Comparison of ENCODE assay signal across 10 mouse cellular contexts in genomic region chr11:107275902-107276301, GRCm38 (mm10).
A peak's percentile ranks its signal among the peaks of the same experiment; 100 is the strongest.
DNase-seq lines count a peak whose midpoint lies in the region; ATAC-seq and TF ChIP-seq lines count a peak whose summit lies in the region.
"Had no signal": no experiment of that assay in that cellular context is flagged by ENCODE, and none has a peak within 500 bp of the region (broad histone marks: within the 10 kb centered on the region; RNA-seq: fewer than 3 reads in every experiment).

No protein-coding gene starts in this region.

- TF ChIP-seq CTCF in lung, embryonic 14.5 days (IDR thresholded peaks at IDR 0.05; ENCODE audit: low read depth), result peak; percentile 78
- TF ChIP-seq CTCF in small intestine, adult 2 months (IDR thresholded peaks at IDR 0.05; ENCODE audit: extremely low read depth, insufficient read length, insufficient replicate concordance, low read depth, low read length), result peak; percentile 63; the same call in 1 of the 2 replicates

- intact Hi-C loops in gastrocnemius, postnatal 14 days (cut with DNase I; ENCODE audit: low total_unique reads), result loop anchor here (5.0 to 10.0 kb wide), 3 partner anchors 41 to 196 kb away; partner anchors contain the start of gene Pitpnc1

- H3K4me2 ChIP-seq in forebrain, embryonic 11.5 days (ENCODE audit: low read depth, low read length, severe bottlenecking), result no peak overlapping the region
- H3K4me2 ChIP-seq in forebrain, embryonic 16.5 days (ENCODE audit: low read length), result no peak overlapping the region
- H3K4me2 ChIP-seq in lung, embryonic 14.5 days, result no peak overlapping the region
- H3K4me2 ChIP-seq: heart, embryonic 15.5 days; neural tube, embryonic 13.5 days had no signal

- H3K27me3 ChIP-seq in forebrain, embryonic 11.5 days (ENCODE audit: control insufficient read depth, insufficient read depth, low read length), result no peaks in the 10 kb centered on the region
- H3K27me3 ChIP-seq in forebrain, embryonic 16.5 days (replicated peaks; ENCODE audit: control insufficient read depth, insufficient read depth, low read length), result no peaks in the 10 kb centered on the region
- no peaks in the 10 kb centered on the region for H3K27me3 ChIP-seq in lung, embryonic 14.5 days (ENCODE audit: insufficient read depth, low read length)
- no peaks in the 10 kb centered on the region; the same call in 1 of the 2 replicates for H3K27me3 ChIP-seq in small intestine, adult 2 months (ENCODE audit: control insufficient read depth, insufficient read depth, low read length)
- H3K27me3 ChIP-seq: heart, embryonic 15.5 days; neural tube, embryonic 13.5 days had no signal

- 35% methylated on average over 6 of the region's 6 CpGs for WGBS in forebrain, embryonic 11.5 days
- WGBS in forebrain, embryonic 16.5 days, result 30% methylated on average over 6 of the region's 6 CpGs
- WGBS in lung, embryonic 14.5 days, result 24% methylated on average over 6 of the region's 6 CpGs
- 29% methylated on average over 6 of the region's 6 CpGs for WGBS in small intestine, adult 2 months

- no peak overlapping the region for H3K4me3 ChIP-seq in forebrain, embryonic 11.5 days (ENCODE audit: low read depth, low read length)
- H3K4me3 ChIP-seq in forebrain, embryonic 16.5 days (replicated peaks; ENCODE audit: low read length), result no peak overlapping the region
- H3K4me3 ChIP-seq in lung, embryonic 14.5 days (ENCODE audit: low read depth, low read length), result no peak overlapping the region
- no peak overlapping the region for H3K4me3 ChIP-seq in small intestine, adult 2 months (ENCODE audit: low read depth, low read length)
- H3K4me3 ChIP-seq: heart, embryonic 15.5 days; neural tube, embryonic 13.5 days had no signal

- no peak for TF ChIP-seq POLR2A in small intestine, adult 2 months (IDR thresholded peaks at IDR 0.05; ENCODE audit: low read depth, low read length)

- H3K27ac ChIP-seq in forebrain, embryonic 11.5 days (ENCODE audit: low read depth, low read length), result no peak overlapping the region
- H3K27ac ChIP-seq in forebrain, embryonic 16.5 days (ENCODE audit: low read length), result no peak overlapping the region
- no peak overlapping the region for H3K27ac ChIP-seq in lung, embryonic 14.5 days (ENCODE audit: low read depth)
- no peak overlapping the region for H3K27ac ChIP-seq in small intestine, adult 2 months (ENCODE audit: insufficient read depth, low read depth, low read length)
- H3K27ac ChIP-seq: heart, embryonic 15.5 days had no signal

- DNase-seq in forebrain, embryonic 11.5 days (ENCODE audit: low spot score), result peak; percentile 61
- peak; percentile 62 for DNase-seq in NIH3T3 (ENCODE audit: low read depth)
- DNase-seq in cerebellum, postnatal 10 days, result peak; percentile 83
- DNase-seq in gastrocnemius, postnatal 14 days, result peak; percentile 31
- peak; percentile 77 to 78 for DNase-seq in kidney, adult 8-10 months
- DNase-seq in lung, embryonic 14.5 days, result peak; percentile 75

- 0 out of 2 replicates have a peak, but pooled peaks have one; percentile 51 for ATAC-seq in forebrain, embryonic 11.5 days (replicated peaks; ENCODE audit: low FRiP score)
- no peak for ATAC-seq in forebrain, embryonic 16.5 days
- ATAC-seq in lung, embryonic 14.5 days (ENCODE audit: insufficient read depth), result peak; percentile 58; the same call in 1 of the 2 replicates

- H3K9ac ChIP-seq in forebrain, embryonic 11.5 days (ENCODE audit: low read length), result no peak overlapping the region
- H3K9ac ChIP-seq in forebrain, embryonic 16.5 days (replicated peaks; ENCODE audit: low read depth, low read length), result no peak overlapping the region
- no peak overlapping the region for H3K9ac ChIP-seq in lung, embryonic 14.5 days
- H3K9ac ChIP-seq: heart, embryonic 15.5 days; neural tube, embryonic 13.5 days had no signal

- H3K4me1 ChIP-seq in forebrain, embryonic 11.5 days (replicated peaks; ENCODE audit: control insufficient read depth, insufficient read depth, low read length), result peaks cover 11% of the 10 kb centered on the region
- peaks cover 6% of the 10 kb centered on the region for H3K4me1 ChIP-seq in forebrain, embryonic 16.5 days (replicated peaks; ENCODE audit: control insufficient read depth, insufficient read depth, low read length)
- 0 out of 2 replicates have a peak, but pooled peaks cover 8% of the 10 kb centered on the region for H3K4me1 ChIP-seq in lung, embryonic 14.5 days (ENCODE audit: insufficient read depth)
- H3K4me1 ChIP-seq in small intestine, adult 2 months (ENCODE audit: control insufficient read depth, insufficient read depth, insufficient read length, low read length), result peaks cover 7% of the 10 kb centered on the region; the same call in 1 of the 2 replicates

- H3K9me3 ChIP-seq in forebrain, embryonic 11.5 days (ENCODE audit: control insufficient read depth, low read length), result no peaks in the 10 kb centered on the region
- H3K9me3 ChIP-seq in forebrain, embryonic 16.5 days (ENCODE audit: control insufficient read depth, low read length), result no peaks in the 10 kb centered on the region
- no peaks in the 10 kb centered on the region for H3K9me3 ChIP-seq in lung, embryonic 14.5 days (ENCODE audit: low read depth, low read length)
- H3K9me3 ChIP-seq: heart, embryonic 15.5 days; neural tube, embryonic 13.5 days had no signal

- no peaks in the 10 kb centered on the region for H3K36me3 ChIP-seq in forebrain, embryonic 11.5 days (ENCODE audit: control insufficient read depth, insufficient read depth, low read length)
- H3K36me3 ChIP-seq in forebrain, embryonic 16.5 days (ENCODE audit: control insufficient read depth, insufficient read depth), result no peaks in the 10 kb centered on the region
- H3K36me3 ChIP-seq in lung, embryonic 14.5 days (ENCODE audit: insufficient read depth), result no peaks in the 10 kb centered on the region
- no peaks in the 10 kb centered on the region for H3K36me3 ChIP-seq in small intestine, adult 2 months (ENCODE audit: control insufficient read depth, insufficient read depth, low read length)
- H3K36me3 ChIP-seq: heart, embryonic 15.5 days; neural tube, embryonic 13.5 days had no signal

Comparison
In these comparisons a context has a peak if more than half of its experiments do, and no peak if none do; other contexts are left out.
1. DNase-seq: peak in every context shown above with its lines; median percentile 83 in cerebellum, postnatal 10 days; 78 in kidney, adult 8-10 months; 75 in lung, embryonic 14.5 days; 62 in NIH3T3; 61 in forebrain, embryonic 11.5 days; 31 in gastrocnemius, postnatal 14 days.